Mouse (Mus musculus): ENCODE measurements around the gene Lrp1. TPM values are rescaled to one million over a fixed set of nuclear protein-coding genes. Genes with fewer than 3 reads are reported as not detected.

Gene Lrp1
- total and polyA plus RNA-seq, 3 experiments: 0.39 to 0.42 TPM; not detected in 1

GRCm38 (mm10) chr10:127512813-127513212 is 108.1 kb downstream of the Lrp1 start:
- Histone ChIP-seq H3K4me3 (ENCODE audit: control insufficient read depth in 1 of 2, insufficient read depth in 1 of 2, low read depth in 2 of 2, low read length in 2 of 2) (peak overlapping the region; percentile 45 to 63), H3K27ac (ENCODE audit: control insufficient read depth, low read depth, low read length) (peak overlapping the region; percentile 64), H3K36me3 (ENCODE audit: control insufficient read depth in 1 of 2, insufficient read depth in 2 of 2, low read length in 2 of 2) (peaks cover 0 to 9% of the 10 kb centered on the region in 2 experiments; a peak in 2 of 4 replicates), H3K9ac (ENCODE audit: control insufficient read depth, low read depth, low read length, poor library complexity, severe bottlenecking) (peak overlapping the region; percentile 67), H3K4me1 (ENCODE audit: control insufficient read depth in 1 of 2, insufficient read depth in 2 of 2, low read length in 2 of 2) (peaks cover 0 to 33% of the 10 kb centered on the region in 2 experiments; a peak in 3 of 4 replicates), H3K9me3 (replicated peaks; ENCODE audit: insufficient read depth, low read length) (no peaks in the 10 kb centered on the region), H3K27me3 (ENCODE audit: control insufficient read depth in 1 of 2, insufficient read depth in 2 of 2, low read length in 2 of 2) (no peaks in the 10 kb centered on the region), H3K79me2 (ENCODE audit: control insufficient read depth, insufficient read depth, low read length, poor library complexity) (no peaks in the 10 kb centered on the region; the same call in 1 of the 2 replicates)
- peak; percentile 95 for DNase-seq (ENCODE audit: low read depth, low spot score)
- TF ChIP-seq KAT2A (conservative IDR thresholded peaks at IDR 0.05; ENCODE audit: low read depth, low read length): no peak
- TF ChIP-seq CHD2 (IDR thresholded peaks at IDR 0.05; ENCODE audit: low read length): no peak
- peak; percentile 69 for TF ChIP-seq SMC3 (IDR thresholded peaks at IDR 0.05; ENCODE audit: low read depth, low read length)
- peak in 1 of 2 experiments; percentile 60; a peak in 2 of 4 replicates for TF ChIP-seq POLR2A (IDR thresholded peaks at IDR 0.05; ENCODE audit: control insufficient read depth in 1 of 2, insufficient read depth in 1 of 2, low read depth in 1 of 2, low read length in 2 of 2, poor library complexity in 1 of 2)
- peak; percentile 47; the same call in 1 of the 2 replicates for TF ChIP-seq TBP (IDR thresholded peaks at IDR 0.05; ENCODE audit: low read depth, low read length)
- peak; percentile 25 for TF ChIP-seq ZC3H11A (IDR thresholded peaks at IDR 0.05; ENCODE audit: low read depth, low read length)
- peak; percentile 75 for TF ChIP-seq MYC (IDR thresholded peaks at IDR 0.05; ENCODE audit: low read depth, low read length)
- peak; percentile 74; the same call in 1 of the 2 replicates for TF ChIP-seq TCF12 (IDR thresholded peaks at IDR 0.05; ENCODE audit: low read depth, low read length)
- TF ChIP-seq MEF2A (IDR thresholded peaks at IDR 0.05; ENCODE audit: extremely low read depth, insufficient replicate concordance, low read depth, low read length, poor library complexity, severe bottlenecking): 0 out of 2 replicates have a peak, but pooled peaks have one; percentile 46
- TF ChIP-seq MXI1 (IDR thresholded peaks at IDR 0.05; ENCODE audit: low read depth, low read length): peak; percentile 90
- TF ChIP-seq BHLHE40 (IDR thresholded peaks at IDR 0.05; ENCODE audit: borderline replicate concordance, low read depth, low read length): peak; percentile 48; the same call in 1 of the 2 replicates
- TF ChIP-seq MYB (IDR thresholded peaks at IDR 0.05; ENCODE audit: low read depth, low read length): no peak
- no peak for TF ChIP-seq ZNF384 (IDR thresholded peaks at IDR 0.05; ENCODE audit: low read depth, low read length)
- 0 out of 2 replicates have a peak, but pooled peaks have one; percentile 51 for TF ChIP-seq ZMIZ1 (IDR thresholded peaks at IDR 0.05; ENCODE audit: low read depth, low read length)
- TF ChIP-seq MAFK (IDR thresholded peaks at IDR 0.05; ENCODE audit: borderline replicate concordance, low read depth, low read length): no peak
- peak; percentile 63; the same call in 1 of the 2 replicates for TF ChIP-seq MAZ (IDR thresholded peaks at IDR 0.05; ENCODE audit: low read depth, low read length)
- peak; percentile 52; the same call in 1 of the 2 replicates for TF ChIP-seq NELFE (IDR thresholded peaks at IDR 0.05; ENCODE audit: low read depth, low read length)
- TF ChIP-seq CHD1 (IDR thresholded peaks at IDR 0.05; ENCODE audit: low read depth, low read length): no peak
- TF ChIP-seq RCOR1 (IDR thresholded peaks at IDR 0.05; ENCODE audit: low read depth, low read length): 0 out of 2 replicates have a peak, but pooled peaks have one; percentile 55
- peak; percentile 65 for TF ChIP-seq RAD21 (IDR thresholded peaks at IDR 0.05; ENCODE audit: low read depth, low read length)
- TF ChIP-seq NRF1 (IDR thresholded peaks at IDR 0.05; ENCODE audit: insufficient read depth, low read depth, low read length, poor library complexity, severe bottlenecking): peak; percentile 33; the same call in 1 of the 2 replicates
- TF ChIP-seq UBTF (IDR thresholded peaks at IDR 0.05; ENCODE audit: borderline replicate concordance, insufficient read depth, low read depth, low read length): no peak
- TF ChIP-seq CTCF (IDR thresholded peaks at IDR 0.05 in 2 of 3, conservative IDR thresholded peaks at IDR 0.05 in 1 of 3; ENCODE audit: control insufficient read depth in 1 of 3, insufficient read depth in 1 of 3, low read depth in 2 of 3, low read length in 3 of 3, poor library complexity in 1 of 3, severe bottlenecking in 1 of 3): peak in 2 of 3 experiments; percentile 98 to 100; a peak in 5 of 6 replicates
- TF ChIP-seq JUND (IDR thresholded peaks at IDR 0.05; ENCODE audit: low read depth, low read length): 0 out of 2 replicates have a peak, but pooled peaks have one; percentile 32
- TF ChIP-seq USF1 (IDR thresholded peaks at IDR 0.05; ENCODE audit: low read depth, low read length): 0 out of 2 replicates have a peak, but pooled peaks have one; percentile 10
- no peak for TF ChIP-seq E2F4 (IDR thresholded peaks at IDR 0.05; ENCODE audit: borderline replicate concordance, low read depth, low read length)
- TF ChIP-seq USF2 (IDR thresholded peaks at IDR 0.05; ENCODE audit: borderline replicate concordance in 1 of 2, insufficient read depth in 1 of 2, low read depth in 1 of 2, low read length in 2 of 2): no peak
- peak; percentile 44; the same call in 1 of the 2 replicates for TF ChIP-seq POLR2AphosphoS2 (IDR thresholded peaks at IDR 0.05; ENCODE audit: low read length)
- no peak for TF ChIP-seq ZKSCAN1 (IDR thresholded peaks at IDR 0.05; ENCODE audit: low read depth, low read length)
- TF ChIP-seq GATA1 (IDR thresholded peaks at IDR 0.05; ENCODE audit: low read depth, low read length): peak; percentile 9; the same call in 1 of the 2 replicates
- peak; percentile 90 for TF ChIP-seq SIN3A (IDR thresholded peaks at IDR 0.05; ENCODE audit: low read length)
- TF ChIP-seq ETS1 (IDR thresholded peaks at IDR 0.05; ENCODE audit: low read depth, low read length): peak; percentile 56
- peak in 1 of 2 experiments; percentile 60; a peak in 2 of 4 replicates for TF ChIP-seq EP300 (IDR thresholded peaks at IDR 0.05; ENCODE audit: low read depth in 1 of 2, low read length in 2 of 2)
- peak; percentile 47; the same call in 1 of the 2 replicates for TF ChIP-seq ELF1 (IDR thresholded peaks at IDR 0.05; ENCODE audit: low read depth, low read length)
- peak; percentile 76 for TF ChIP-seq MAX (IDR thresholded peaks at IDR 0.05; ENCODE audit: low read length)
- TF ChIP-seq GABPA (IDR thresholded peaks at IDR 0.05; ENCODE audit: low read depth, low read length): no peak

Data from MEL (cell line).